Mouse (Mus musculus) intestine, embryonic 14.5 days (tissue): ENCODE measurements at regions not wholly inside any gene's neighbourhood (a gene's known extent, or its start where the extent isn't known, plus 50 kb on each side); places are given as distances from the start of the nearest gene placed in this dataset.
"Not testable (repeated sequence)": the region's sequence is repeated elsewhere in the genome, so short reads cannot be mapped to it uniquely, and the experiment has no call there.

Source experiments
- ATAC-seq: fragments of 200-750 bp; cut with Nextera tagmentation; replicated peaks from 2 replicates; pipeline ENCODE4 v1.8.0; 2017; ENCODE audit warnings: low read depth, moderate number of reproducible peaks, moderate TSS enrichment, moderate library complexity; ENCODE audit not compliant: low FRiP score, low TSS enrichment
- DNase-seq: peaks from one replicate; pipeline ENCODE4 v3.0.0-alpha.2; 2018; ENCODE audit warnings: low spot score
- H3K27ac ChIP-seq: fragments of 300-500 bp; sonication (generic); 2 replicates; pipeline ENCODE4 v1.5.1; 2014; ENCODE audit warnings: low read depth, mild to moderate bottlenecking, control low read depth
- H3K27me3 ChIP-seq: fragments of 300-500 bp; sonication (generic); replicated peaks from 2 replicates; pipeline ENCODE4 v1.6.1; 2014; ENCODE audit warnings: low read length, control low read depth; ENCODE audit not compliant: control insufficient read depth, insufficient read depth
- H3K36me3 ChIP-seq: fragments of 300-500 bp; sonication (generic); 2 replicates; pipeline ENCODE4 v1.6.1; 2014; ENCODE audit warnings: low read length, control low read depth; ENCODE audit not compliant: control insufficient read depth, insufficient read depth
- H3K4me1 ChIP-seq: fragments of 300-500 bp; sonication (generic); replicated peaks from 2 replicates; pipeline ENCODE4 v1.6.1; 2014; ENCODE audit warnings: low read length, control low read depth, mixed read lengths; ENCODE audit not compliant: control insufficient read depth, insufficient read depth
- H3K4me2 ChIP-seq: fragments of 300-500 bp; sonication (generic); 2 replicates; pipeline ENCODE4 v1.6.1; 2014; ENCODE audit warnings: low read length
- H3K4me3 ChIP-seq: fragments of 300-500 bp; sonication (generic); 2 replicates; pipeline ENCODE4 v1.5.1; 2014; ENCODE audit warnings: low read depth, low read length, control low read depth, mixed read lengths
- H3K9ac ChIP-seq: fragments of 300-500 bp; sonication (generic); 2 replicates; pipeline ENCODE4 v1.6.1; 2014; ENCODE audit warnings: mild to moderate bottlenecking, low read length
- H3K9me3 ChIP-seq: fragments of 300-500 bp; sonication (generic); 2 replicates; pipeline ENCODE4 v1.6.1; 2016; ENCODE audit warnings: low read length, control low read depth; ENCODE audit not compliant: control insufficient read depth
- WGBS: fragments of 180-500 bp; shearing (Covaris S2); extraction: QIAGEN DNeasy Blood & Tissue Kit; methylation state at CpG from one replicate; pipeline ENCODE4 v1.1.7; 2014; 5-methylcytosine and 5-hydroxymethylcytosine counted together

DNA sequence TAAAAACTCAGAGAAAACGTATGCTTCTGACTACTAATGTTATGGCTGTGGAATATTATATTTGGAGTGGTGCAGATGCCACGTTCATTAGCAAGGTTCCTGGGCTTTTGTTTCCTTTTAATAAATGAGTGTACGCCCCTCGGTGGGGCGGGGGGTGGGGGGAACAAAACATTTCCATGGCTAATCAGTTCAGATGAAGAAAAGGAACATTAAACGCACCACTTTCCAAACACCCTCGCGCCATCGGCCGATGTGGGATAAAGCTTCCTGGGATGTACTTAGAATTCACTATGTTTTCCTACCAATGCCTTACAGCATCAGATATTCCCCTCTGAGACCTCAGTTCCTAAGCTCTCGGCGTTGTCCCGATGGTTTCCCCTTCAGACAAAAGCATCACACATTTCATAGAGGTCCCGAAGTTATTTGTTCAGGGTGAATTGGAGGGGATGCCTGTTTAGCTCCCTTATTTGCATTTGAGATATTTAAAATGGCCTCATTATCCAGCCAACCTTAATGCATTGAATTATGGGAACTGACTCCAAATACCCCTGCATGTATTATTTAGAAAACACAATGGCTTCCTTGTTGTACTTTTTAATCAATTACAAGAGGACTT, 155.5 kb upstream of the Pmfbp1 start:
- Histone ChIP-seq H3K4me2 (no peak overlapping the region), H3K27ac (no peak overlapping the region), H3K4me1 (no peaks in the 10 kb centered on the region), H3K4me3 (no peak overlapping the region), H3K36me3 (no peaks in the 10 kb centered on the region), H3K9ac (no peak overlapping the region), H3K27me3 (no peaks in the 10 kb centered on the region), H3K9me3 (no peaks in the 10 kb centered on the region)
- DNase-seq (no peak), ATAC-seq (no peak)
- 91% methylated on average over 14 of the region's 14 CpGs for WGBS

- not testable (repeated sequence) for H3K4me2 ChIP-seq, H3K27me3 ChIP-seq, ATAC-seq, H3K4me1 ChIP-seq, H3K36me3 ChIP-seq, H3K27ac ChIP-seq, H3K9ac ChIP-seq, H3K9me3 ChIP-seq, DNase-seq, H3K4me3 ChIP-seq
- 93% methylated on average over 21 of the region's 21 CpGs for WGBS
These were observed 153.2 kb upstream of the Pmfbp1 start for GRCm38 (mm10) chr8:109340647-109341046.

DNA sequence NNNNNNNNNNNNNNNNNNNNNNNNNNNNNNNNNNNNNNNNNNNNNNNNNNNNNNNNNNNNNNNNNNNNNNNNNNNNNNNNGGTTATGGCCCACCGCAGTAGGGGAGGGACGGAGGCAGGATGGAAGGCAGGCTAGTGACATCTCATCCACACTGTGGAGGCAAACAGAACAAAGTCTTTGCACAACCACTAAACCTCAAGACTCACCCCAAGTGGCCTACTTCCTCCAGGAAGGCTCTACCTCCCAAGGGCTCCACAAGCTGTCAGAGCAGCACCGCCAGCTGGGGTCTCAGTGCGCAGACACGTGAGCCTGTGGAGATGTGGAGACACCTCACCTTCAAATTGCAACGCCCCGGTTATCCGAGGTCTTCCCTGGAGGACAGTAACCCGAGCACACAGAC, 138.7 kb upstream of the Pmfbp1 start:
- H3K4me2 ChIP-seq = no peak overlapping the region
- 90% methylated on average over 9 of the region's 9 CpGs for WGBS

GRCm38 (mm10) chr8:109359396-109360051, 134.3 kb upstream of the Pmfbp1 start:
- Histone ChIP-seq H3K36me3 (no peaks in the 10 kb centered on the region), H3K9me3 (no peaks in the 10 kb centered on the region), H3K4me1 (peaks cover 22% of the 10 kb centered on the region), H3K4me3 (no peak overlapping the region), H3K4me2 (peak overlapping the region; percentile 23; the same call in 1 of the 2 replicates), H3K9ac (no peak overlapping the region), H3K27ac (no peak overlapping the region), H3K27me3 (no peaks in the 10 kb centered on the region)
- DNase-seq = peak; percentile 63
- no peak for ATAC-seq
- WGBS = 45% methylated on average over 16 of the region's 16 CpGs

More for the DNA sequence above, 138.7 kb upstream of the Pmfbp1 start:
- H3K27ac ChIP-seq = no peak overlapping the region
- no peak overlapping the region for H3K4me3 ChIP-seq
- no peaks in the 10 kb centered on the region for H3K9me3 ChIP-seq
- no peaks in the 10 kb centered on the region for H3K27me3 ChIP-seq
- H3K4me1 ChIP-seq = peaks cover 20% of the 10 kb centered on the region; the same call in 1 of the 2 replicates
- ATAC-seq = no peak
- no peaks in the 10 kb centered on the region for H3K36me3 ChIP-seq
- DNase-seq = no peak
- no peak overlapping the region for H3K9ac ChIP-seq

DNA sequence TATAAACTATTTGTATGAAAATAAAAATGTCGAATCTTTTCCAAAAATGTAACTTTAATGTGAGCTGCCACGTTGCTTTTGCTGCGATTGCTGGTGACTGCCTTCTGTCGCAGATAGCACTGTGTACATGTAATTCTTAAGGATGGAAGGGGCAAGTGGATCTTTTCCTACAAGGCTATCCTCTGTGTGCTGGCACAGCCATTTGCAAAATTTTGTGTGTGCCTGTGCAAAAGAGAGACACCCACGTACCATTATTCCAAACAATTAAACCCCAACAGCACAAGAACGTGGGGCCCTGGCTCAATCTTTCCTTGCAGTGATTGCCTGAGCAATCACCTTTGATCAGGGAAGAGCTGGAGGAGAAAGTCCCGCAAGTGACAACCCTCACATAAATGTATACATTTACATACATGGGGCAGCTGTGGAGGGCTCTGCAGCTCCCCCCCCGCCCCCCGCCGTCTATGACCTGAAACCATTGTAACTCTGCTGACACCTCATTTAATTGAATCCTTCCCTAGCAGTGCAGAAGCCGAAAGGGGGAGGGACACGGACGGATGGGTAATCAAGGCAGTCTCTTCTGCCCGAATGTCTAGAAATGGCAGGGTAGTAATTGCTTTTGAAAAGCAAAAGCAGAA, 133.6 kb upstream of the Pmfbp1 start:
- ATAC-seq = no peak
- peak overlapping the region; percentile 54 for H3K4me2 ChIP-seq
- peak; percentile 62 for DNase-seq
- H3K4me1 ChIP-seq = peaks cover 22% of the 10 kb centered on the region
- H3K9ac ChIP-seq = peak overlapping the region; percentile 35; the same call in 1 of the 2 replicates
- no peaks in the 10 kb centered on the region for H3K27me3 ChIP-seq
- peak overlapping the region; percentile 25; the same call in 1 of the 2 replicates for H3K4me3 ChIP-seq
- 22% methylated on average over 14 of the region's 14 CpGs for WGBS
- no peaks in the 10 kb centered on the region for H3K36me3 ChIP-seq
- H3K9me3 ChIP-seq = no peaks in the 10 kb centered on the region
- H3K27ac ChIP-seq = no peak overlapping the region

DNA sequence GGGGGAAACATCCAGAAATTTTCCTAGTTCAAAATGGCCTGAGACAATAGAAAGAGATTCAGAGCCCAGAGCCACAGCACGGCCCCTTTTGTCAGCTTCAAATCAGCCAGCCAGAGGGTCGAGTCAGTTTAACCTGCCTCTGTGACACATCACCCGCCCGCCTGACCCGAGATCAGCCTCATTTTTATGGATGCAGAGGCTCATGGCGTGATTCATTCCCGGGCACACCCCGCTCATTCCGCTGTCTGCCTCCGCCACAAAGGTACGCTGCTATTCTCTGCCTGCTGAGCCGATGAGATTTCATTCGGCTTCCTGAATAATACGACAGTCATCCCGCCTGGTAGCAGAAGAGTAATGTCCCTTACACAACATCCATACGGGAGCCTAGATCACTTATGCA, 132.9 kb upstream of the Pmfbp1 start:
- no peak overlapping the region for H3K27ac ChIP-seq
- peak overlapping the region; percentile 54 for H3K4me2 ChIP-seq
- WGBS = 11% methylated on average over 16 of the region's 16 CpGs
- DNase-seq = peak; percentile 77
- no peak; the same call in 1 of the 2 replicates for ATAC-seq
- no peaks in the 10 kb centered on the region for H3K36me3 ChIP-seq
- peak overlapping the region; percentile 25; the same call in 1 of the 2 replicates for H3K4me3 ChIP-seq
- peaks cover 22% of the 10 kb centered on the region for H3K4me1 ChIP-seq
- H3K9me3 ChIP-seq = no peaks in the 10 kb centered on the region
- H3K9ac ChIP-seq = peak overlapping the region; percentile 35; the same call in 1 of the 2 replicates
- H3K27me3 ChIP-seq = no peaks in the 10 kb centered on the region

DNA sequence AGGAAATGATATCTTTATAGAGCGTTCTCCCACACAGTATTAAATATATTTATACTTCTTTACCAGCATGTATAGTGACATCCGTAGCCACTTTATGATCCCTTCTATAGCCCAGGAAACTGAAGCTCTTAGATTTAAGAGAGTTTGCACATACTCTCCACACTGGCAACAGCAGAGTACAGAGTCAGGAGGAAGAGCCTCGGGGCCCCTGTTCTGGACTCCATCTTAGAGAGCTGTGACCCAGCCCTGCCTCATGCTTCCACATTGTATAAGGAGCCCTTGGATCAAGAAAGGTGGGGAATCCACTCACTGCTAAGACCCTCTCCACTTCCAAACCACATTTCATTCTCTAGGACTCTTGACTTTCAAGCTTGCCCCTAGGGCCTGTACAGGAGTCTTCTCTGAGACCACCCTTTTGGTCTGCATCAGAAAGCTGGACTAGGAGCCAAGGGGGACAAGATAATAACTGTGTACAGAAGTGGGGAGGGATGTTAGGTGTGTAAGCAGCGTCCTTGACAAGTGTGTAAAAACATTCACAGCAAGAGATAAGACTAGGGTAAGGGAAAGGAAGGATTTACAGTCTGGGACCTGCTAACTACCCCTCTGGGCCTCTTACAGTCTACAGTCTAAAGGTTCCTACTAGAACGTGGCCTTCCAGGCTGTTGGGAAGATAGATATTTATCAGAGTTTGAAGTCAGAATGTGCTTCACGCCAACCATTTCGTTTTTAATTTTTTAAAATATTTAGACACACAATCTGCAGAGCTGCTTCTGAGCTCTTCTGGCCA, 132.1 kb upstream of the Pmfbp1 start:
- no peaks in the 10 kb centered on the region for H3K36me3 ChIP-seq
- peaks cover 22% of the 10 kb centered on the region for H3K4me1 ChIP-seq
- no peak overlapping the region for H3K9ac ChIP-seq
- H3K9me3 ChIP-seq = no peaks in the 10 kb centered on the region
- ATAC-seq (0 out of 2 replicates have a peak, but pooled peaks have one; percentile 40), DNase-seq (no peak)
- no peak overlapping the region for H3K4me2 ChIP-seq
- H3K27ac ChIP-seq = no peak overlapping the region
- 60% methylated on average over 7 of the region's 7 CpGs for WGBS
- no peak overlapping the region for H3K4me3 ChIP-seq
- H3K27me3 ChIP-seq = no peaks in the 10 kb centered on the region

- no peak overlapping the region for H3K9ac ChIP-seq
These were observed 130.5 kb upstream of the Pmfbp1 start for GRCm38 (mm10) chr8:109363185-109363845.

More at GRCm38 (mm10) chr8:109363185-109363845, 130.5 kb upstream of the Pmfbp1 start:
- no peak for DNase-seq
- no peaks in the 10 kb centered on the region for H3K36me3 ChIP-seq
- H3K27me3 ChIP-seq = no peaks in the 10 kb centered on the region
- ATAC-seq = no peak
- H3K27ac ChIP-seq = no peak overlapping the region
- H3K4me3 ChIP-seq = no peak overlapping the region
- no peak overlapping the region for H3K4me2 ChIP-seq
- 91% methylated on average over 15 of the region's 15 CpGs for WGBS
- H3K4me1 ChIP-seq = peaks cover 22% of the 10 kb centered on the region
- H3K9me3 ChIP-seq = no peaks in the 10 kb centered on the region
